Mouse (Mus musculus) heart, embryonic 16.5 days (tissue): ENCODE results near the gene Cfh. TPM values are rescaled to one million over a fixed set of nuclear protein-coding genes. Genes with fewer than 3 reads are reported as not detected.
"Not testable (repeated sequence)": the region's sequence is repeated elsewhere in the genome, so short reads cannot be mapped to it uniquely, and the experiment has no call there.

Experiments used
- ATAC-seq: fragments of 200-750 bp; cut with Nextera tagmentation; replicated peaks from 2 replicates; pipeline ENCODE4 v1.8.0; 2017; ENCODE audit warnings: moderate number of reproducible peaks; ENCODE audit not compliant: insufficient read depth, low FRiP score; ENCODE audit errors: extremely low read depth
- H3K27ac ChIP-seq: fragments of 300-500 bp; sonication (generic); 2 replicates; pipeline ENCODE4 v1.5.1; 2014; ENCODE audit warnings: mild to moderate bottlenecking, low read length, control low read depth, moderate library complexity
- H3K27me3 ChIP-seq: fragments of 300-500 bp; sonication (generic); 2 replicates; pipeline ENCODE4 v1.6.1; 2014; ENCODE audit warnings: low read length, mixed read lengths; ENCODE audit not compliant: control insufficient read depth, insufficient read depth
- H3K36me3 ChIP-seq: fragments of 300-500 bp; sonication (generic); 2 replicates; pipeline ENCODE4 v1.6.1; 2014; ENCODE audit not compliant: control insufficient read depth, insufficient read depth
- H3K4me1 ChIP-seq: fragments of 300-500 bp; sonication (generic); 2 replicates; pipeline ENCODE4 v1.6.1; 2014; ENCODE audit warnings: low read length, mixed read lengths; ENCODE audit not compliant: control insufficient read depth, insufficient read depth
- H3K4me2 ChIP-seq: fragments of 300-500 bp; sonication (generic); 2 replicates; pipeline ENCODE4 v1.6.1; 2014; ENCODE audit warnings: low read depth, mild to moderate bottlenecking, control low read depth, low read length
- H3K4me3 ChIP-seq: fragments of 300-500 bp; sonication (generic); 2 replicates; pipeline ENCODE4 v1.5.1; 2014; ENCODE audit warnings: mild to moderate bottlenecking, control low read depth, low read length
- H3K9ac ChIP-seq: fragments of 300-500 bp; sonication (generic); 2 replicates; pipeline ENCODE4 v1.6.1; 2014; ENCODE audit warnings: low read length, control low read depth
- H3K9me3 ChIP-seq: fragments of 300-500 bp; sonication (generic); replicated peaks from 2 replicates; pipeline ENCODE4 v1.6.1; 2016; ENCODE audit warnings: low read length; ENCODE audit not compliant: control insufficient read depth
- WGBS: fragments of 180-500 bp; shearing (Covaris S2); extraction: QIAGEN DNeasy Blood & Tissue Kit; methylation state at CpG from one replicate; pipeline ENCODE4 v1.1.7; 2014; 5-methylcytosine and 5-hydroxymethylcytosine counted together
- polyA plus RNA-seq: library from polyadenylated mRNA; unstranded; fragments of >200 nt; fragmentation: Nextera tagmentation; extraction: Ambion mirVana; gene quantifications from 2 replicates; pipeline ENCODE4 v1.2.1, GENCODE M21; 2015

The Cfh gene
- polyA plus RNA-seq = 24.9 and 30.0 TPM in 2 replicates

- not testable (repeated sequence) for H3K27me3 ChIP-seq, H3K36me3 ChIP-seq, H3K4me1 ChIP-seq, H3K9me3 ChIP-seq, H3K9ac ChIP-seq, H3K4me2 ChIP-seq, ATAC-seq
- Histone ChIP-seq H3K27ac (peak within 1 kb of the TSS; percentile 57), H3K4me3 (peak within 1 kb of the TSS; percentile 16; the same call in 1 of the 2 replicates)
These were observed at the start of gene Cfh for GRCm38 (mm10) chr1:140183664-140184063. TSS of gene Cfh (minus strand) at chr1:140183764.

- Histone ChIP-seq H3K9me3 (no peaks in the 10 kb centered on the region), H3K27me3 (no peaks in the 10 kb centered on the region), H3K4me3 (no peak overlapping the region), H3K4me2 (no peak overlapping the region), H3K9ac (no peak overlapping the region), H3K27ac (no peak overlapping the region), H3K36me3 (no peaks in the 10 kb centered on the region), H3K4me1 (no peaks in the 10 kb centered on the region)
- ATAC-seq = no peak
- WGBS = 52% methylated on average over 8 of the region's 8 CpGs
These were observed 43.1 kb upstream of the Cfh start for GRCm38 (mm10) chr1:140226673-140227072.

GRCm38 (mm10) chr1:140225221-140225620 is 41.7 kb upstream of the Cfh start:
- Histone ChIP-seq H3K4me1 (no peaks in the 10 kb centered on the region), H3K27me3 (no peaks in the 10 kb centered on the region), H3K9ac (no peak overlapping the region), H3K4me3 (no peak overlapping the region), H3K4me2 (no peak overlapping the region), H3K36me3 (no peaks in the 10 kb centered on the region), H3K9me3 (no peaks in the 10 kb centered on the region), H3K27ac (no peak overlapping the region)
- 69% methylated on average over 2 of the region's 3 CpGs for WGBS
- ATAC-seq = no peak

GRCm38 (mm10) chr1:140205329-140205728 is 21.8 kb upstream of the Cfh start:
- ATAC-seq = no peak
- no peak overlapping the region for H3K27ac ChIP-seq
- H3K9me3 ChIP-seq = no peaks in the 10 kb centered on the region
- 62% methylated on average over 2 of the region's 2 CpGs for WGBS
- no peaks in the 10 kb centered on the region for H3K4me1 ChIP-seq
- no peak overlapping the region for H3K9ac ChIP-seq
- no peaks in the 10 kb centered on the region for H3K36me3 ChIP-seq
- no peaks in the 10 kb centered on the region for H3K27me3 ChIP-seq
- no peak overlapping the region for H3K4me3 ChIP-seq
- H3K4me2 ChIP-seq = no peak overlapping the region

- H3K27ac ChIP-seq, H3K27me3 ChIP-seq, H3K9me3 ChIP-seq, H3K9ac ChIP-seq, H3K4me1 ChIP-seq, H3K36me3 ChIP-seq, H3K4me2 ChIP-seq, ATAC-seq, H3K4me3 ChIP-seq: not testable (repeated sequence)
- WGBS = 83% methylated on average over 2 of the region's 2 CpGs
These were observed 4.9 kb upstream of the Cfh start for GRCm38 (mm10) chr1:140188500-140188899.

- 17% methylated on average over 2 of the region's 2 CpGs for WGBS
- 0 out of 2 replicates have a peak, but pooled peaks cover 2% of the 10 kb centered on the region for H3K4me1 ChIP-seq
- H3K4me3 ChIP-seq = peak overlapping the region; percentile 16; the same call in 1 of the 2 replicates
- H3K4me2 ChIP-seq = no peak overlapping the region
- no peak overlapping the region for H3K9ac ChIP-seq
- peak overlapping the region; percentile 57 for H3K27ac ChIP-seq
- no peaks in the 10 kb centered on the region for H3K27me3 ChIP-seq
- no peaks in the 10 kb centered on the region for H3K9me3 ChIP-seq
- no peaks in the 10 kb centered on the region for H3K36me3 ChIP-seq
- peak; percentile 58 for ATAC-seq
These were observed 356 bp downstream of the Cfh start for GRCm38 (mm10) chr1:140183208-140183607.

GRCm38 (mm10) chr1:140180125-140180524 is 3.4 kb downstream of the Cfh start:
- 0 out of 2 replicates have a peak, but pooled peaks cover 2% of the 10 kb centered on the region for H3K4me1 ChIP-seq
- H3K36me3 ChIP-seq = no peaks in the 10 kb centered on the region
- no peak for ATAC-seq
- no peak overlapping the region for H3K4me2 ChIP-seq
- 66% methylated on average over 1 of the region's 1 CpGs for WGBS
- no peaks in the 10 kb centered on the region for H3K27me3 ChIP-seq
- H3K27ac ChIP-seq = no peak overlapping the region
- no peaks in the 10 kb centered on the region for H3K9me3 ChIP-seq
- H3K4me3 ChIP-seq = no peak overlapping the region
- H3K9ac ChIP-seq = no peak overlapping the region

- Histone ChIP-seq H3K9ac (no peak overlapping the region), H3K9me3 (no peaks in the 10 kb centered on the region), H3K36me3 (no peaks in the 10 kb centered on the region), H3K27ac (no peak overlapping the region), H3K27me3 (no peaks in the 10 kb centered on the region), H3K4me3 (no peak overlapping the region), H3K4me2 (no peak overlapping the region), H3K4me1 (no peaks in the 10 kb centered on the region)
- peak; percentile 55; the same call in 1 of the 2 replicates for ATAC-seq
- WGBS = 46% methylated on average over 2 of the region's 2 CpGs
These were observed 8.1 kb downstream of the Cfh start for GRCm38 (mm10) chr1:140175442-140175841.

GRCm38 (mm10) chr1:140171581-140172154 is 11.9 kb downstream of the Cfh start:
- no peak overlapping the region for H3K4me2 ChIP-seq
- H3K27ac ChIP-seq = no peak overlapping the region
- no peak overlapping the region for H3K4me3 ChIP-seq
- no peak overlapping the region for H3K9ac ChIP-seq
- H3K4me1 ChIP-seq = no peaks in the 10 kb centered on the region
- H3K9me3 ChIP-seq = no peaks in the 10 kb centered on the region
- WGBS = 31% methylated on average over 4 of the region's 4 CpGs
- no peak for ATAC-seq
- H3K36me3 ChIP-seq = no peaks in the 10 kb centered on the region
- H3K27me3 ChIP-seq = no peaks in the 10 kb centered on the region
